Mouse (Mus musculus) ES-CJ7 (cell line): Measurements from ENCODE around the gene Capzb.

Experiments used
- DNase-seq: peaks from one replicate; pipeline ENCODE4 v3.0.0; 2011; ENCODE audit warnings: low read depth, low spot score

The Capzb gene

DNA sequence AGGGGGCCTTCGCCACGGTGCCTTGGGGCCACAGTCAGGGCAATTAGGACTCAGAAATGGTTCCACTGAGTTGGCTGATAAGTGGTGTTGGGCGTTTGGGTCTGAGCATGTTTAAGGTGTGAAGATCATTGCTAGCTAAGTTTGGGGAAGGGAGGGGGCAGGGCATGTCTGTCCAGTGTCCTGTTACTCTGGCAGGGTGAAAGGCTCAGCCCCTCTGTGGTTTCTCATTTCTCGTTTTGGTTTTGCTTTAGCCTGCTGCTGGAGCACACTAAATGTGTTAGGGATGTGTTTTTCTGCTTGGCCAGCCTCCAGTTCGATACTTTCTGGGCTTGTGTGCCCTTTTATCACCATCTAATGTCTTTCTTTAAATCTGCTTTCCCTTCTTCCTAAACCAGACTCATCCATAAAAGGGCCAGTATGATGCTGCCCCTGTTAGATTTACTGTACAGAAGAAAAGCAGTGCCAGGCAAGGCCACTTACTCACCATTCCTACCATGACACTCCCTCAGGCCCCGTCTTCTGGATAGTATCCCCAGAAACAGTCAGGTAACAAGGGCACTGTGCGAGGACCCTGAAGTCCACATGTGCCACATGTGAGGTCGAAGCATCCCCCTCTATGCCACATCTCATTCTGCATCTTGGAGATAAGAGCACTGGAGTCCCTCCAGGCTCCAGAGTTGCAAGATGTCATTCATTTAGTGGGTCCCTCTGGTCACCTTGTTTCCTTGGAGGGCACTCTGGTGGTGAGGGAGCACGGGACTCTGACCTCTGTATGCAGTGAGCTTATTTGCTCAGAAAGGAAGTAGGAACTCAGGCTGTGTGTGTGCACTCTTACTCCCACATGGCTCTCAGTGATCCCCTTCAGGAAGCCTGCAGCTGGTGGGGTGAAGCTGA is 15.8 kb downstream of the Capzb start:
- DNase-seq: no peak

- DNase-seq: no peak
Measured at GRCm38 (mm10) chr4:139209130-139209840, 16.6 kb downstream of the Capzb start.

GRCm38 (mm10) chr4:139211975-139212831 is 19.5 kb downstream of the Capzb start:
- peak; percentile 23 for DNase-seq

DNA sequence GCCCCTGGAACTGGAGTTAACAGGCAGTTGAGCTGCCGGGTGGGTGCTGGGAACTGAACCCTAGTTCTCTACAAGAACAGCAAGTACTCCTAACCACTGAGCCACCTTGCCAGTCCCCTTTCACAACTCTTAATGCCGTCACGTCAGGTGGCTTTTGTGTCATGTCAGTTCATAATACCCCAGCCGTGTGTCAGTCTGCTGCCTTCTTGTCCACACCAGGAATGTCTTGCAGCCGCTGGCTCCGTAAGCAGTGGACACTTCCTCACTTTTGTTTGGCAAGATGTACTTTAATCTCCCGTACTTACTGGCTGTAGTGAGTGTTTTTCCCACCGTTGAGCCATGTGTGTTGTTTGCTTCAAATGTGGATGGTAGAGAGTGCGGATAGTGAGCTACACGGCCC is 20.4 kb downstream of the Capzb start:
- DNase-seq: no peak

GRCm38 (mm10) chr4:139213935-139214371 is 21.3 kb downstream of the Capzb start:
- no peak for DNase-seq

DNA sequence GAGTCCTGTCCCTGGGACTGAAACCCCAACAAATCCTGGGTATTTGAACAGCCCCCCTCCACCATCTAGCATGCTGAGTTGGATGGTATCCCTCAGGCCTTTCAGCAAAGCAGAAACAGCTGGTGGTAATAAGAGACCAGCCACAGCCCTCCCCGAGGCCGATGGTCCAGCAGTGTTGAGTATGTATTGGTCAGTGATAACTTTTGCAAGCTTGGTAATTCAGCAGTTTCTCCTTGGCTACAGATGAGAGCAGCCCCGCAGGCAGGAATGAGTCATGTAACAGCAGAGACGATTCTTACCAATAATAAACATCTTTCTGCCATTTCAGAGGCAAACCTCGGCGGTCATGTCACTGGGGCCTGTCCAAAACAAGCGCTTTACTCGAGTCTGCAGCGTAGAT is 23.9 kb downstream of the Capzb start:
- no peak for DNase-seq

DNA sequence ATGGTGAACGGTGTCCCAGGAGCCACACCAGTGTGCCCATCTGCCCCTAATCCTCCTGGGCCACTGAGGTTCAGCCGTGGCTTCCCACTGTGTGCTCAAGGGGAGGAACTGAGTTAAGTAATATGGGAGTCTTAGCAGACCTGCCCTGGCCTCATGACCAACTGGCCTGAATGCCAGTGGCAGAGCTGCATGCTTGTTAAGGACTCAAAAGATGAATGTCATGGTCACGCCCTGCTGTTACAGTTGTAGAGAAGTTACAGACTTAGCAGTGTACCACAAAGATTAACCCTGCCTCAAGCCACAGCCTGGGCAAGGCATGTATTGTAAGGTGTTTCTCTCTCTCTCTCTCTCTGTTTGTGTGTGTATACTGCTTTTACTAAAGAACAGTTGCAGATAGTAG is 25.8 kb downstream of the Capzb start:
- no peak for DNase-seq

GRCm38 (mm10) chr4:139219656-139220055 is 27.0 kb downstream of the Capzb start:
- DNase-seq: no peak

- peak; percentile 33 for DNase-seq
Measured at GRCm38 (mm10) chr4:139220978-139221377, 28.3 kb downstream of the Capzb start.

DNA sequence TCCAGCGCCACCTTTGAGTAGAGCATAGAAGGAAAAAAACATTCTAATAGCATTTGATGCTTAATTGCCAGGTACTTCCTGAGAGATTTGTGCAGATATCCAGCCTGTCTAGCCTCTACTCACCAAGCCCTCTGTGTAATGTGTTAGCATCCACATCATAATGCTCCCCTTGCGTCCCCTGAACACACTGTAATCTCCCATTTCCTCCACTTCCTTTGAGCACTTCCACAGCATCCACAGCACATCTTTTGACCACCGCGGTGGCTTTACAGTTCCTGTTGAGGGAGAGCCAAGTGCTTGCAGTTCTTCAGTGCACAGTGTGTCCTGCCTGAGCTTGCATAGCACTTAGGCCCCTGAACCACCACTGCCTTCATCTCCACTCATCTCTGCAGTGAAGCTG is 29.1 kb downstream of the Capzb start:
- DNase-seq: peak; percentile 30

DNA sequence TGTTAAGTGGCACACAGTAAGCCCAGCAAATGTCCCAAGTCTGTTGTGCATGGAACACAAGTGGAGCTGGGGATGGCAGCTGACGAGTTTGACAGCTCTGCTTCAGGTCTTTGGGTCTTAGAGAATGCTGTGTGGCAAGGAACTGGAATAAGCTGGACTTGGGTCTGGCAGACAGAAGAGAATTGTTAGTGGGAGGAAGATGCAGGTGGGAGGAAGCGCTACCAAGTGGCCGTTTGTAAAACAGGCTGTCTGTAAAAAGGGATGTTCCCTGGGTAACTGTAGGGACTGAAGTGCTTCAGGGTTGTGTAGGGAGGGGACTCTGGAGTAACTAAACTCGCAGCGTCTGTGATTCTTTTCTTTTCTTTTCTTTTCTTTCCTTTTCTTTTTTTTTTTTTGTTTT is 32.4 kb downstream of the Capzb start:
- peak; percentile 53 for DNase-seq

- no peak for DNase-seq
Measured at GRCm38 (mm10) chr4:139225944-139226343, 33.2 kb downstream of the Capzb start.

GRCm38 (mm10) chr4:139226504-139227216 is 34.0 kb downstream of the Capzb start:
- DNase-seq: no peak

- DNase-seq: no peak
Measured at GRCm38 (mm10) chr4:139227923-139228322, 35.2 kb downstream of the Capzb start.

DNA sequence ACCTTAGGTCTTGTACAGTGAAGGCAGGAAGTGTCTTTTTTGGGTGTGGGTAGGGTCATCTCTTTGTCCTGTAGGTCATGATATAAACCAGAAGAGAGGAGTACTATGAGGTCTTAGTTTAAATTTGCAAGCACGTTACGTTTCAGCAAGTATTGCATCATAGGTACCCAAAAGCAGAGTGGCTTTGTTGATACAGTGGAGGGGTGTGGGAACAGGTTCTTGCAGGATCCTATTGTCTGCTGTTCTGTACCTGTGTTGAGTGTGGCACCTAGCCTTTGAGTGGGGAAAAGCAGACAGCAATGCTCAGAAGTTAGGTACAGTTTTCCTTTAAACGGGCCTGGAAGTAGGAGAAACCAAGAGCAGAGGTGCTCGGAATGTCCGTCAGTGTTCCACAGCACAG is 36.6 kb downstream of the Capzb start:
- DNase-seq: no peak

- DNase-seq: no peak
Measured at GRCm38 (mm10) chr4:139230376-139231120, 37.8 kb downstream of the Capzb start.

- DNase-seq: no peak
Measured at GRCm38 (mm10) chr4:139231163-139231562, 38.5 kb downstream of the Capzb start.

GRCm38 (mm10) chr4:139232479-139233145 is 39.9 kb downstream of the Capzb start:
- peak; percentile 92 for DNase-seq

GRCm38 (mm10) chr4:139233146-139233495 is 40.4 kb downstream of the Capzb start:
- DNase-seq: no peak

GRCm38 (mm10) chr4:139233755-139234254 is 41.1 kb downstream of the Capzb start:
- DNase-seq: no peak
